ENCODE assay signal across 9 mouse cellular contexts in genomic region chr11:119839411-119840342, GRCm38 (mm10).
A peak's percentile ranks its signal among the peaks of the same experiment; 100 is the strongest.
DNase-seq lines count a peak whose midpoint lies in the region; ATAC-seq and TF ChIP-seq lines count a peak whose summit lies in the region.
"Had no signal": no experiment of that assay in that cellular context is flagged by ENCODE, and none has a peak within 500 bp of the region (broad histone marks: within the 10 kb centered on the region; RNA-seq: fewer than 3 reads in every experiment).

No protein-coding gene starts in this region.

- DNase-seq in forebrain, embryonic 14.5 days (ENCODE audit: low spot score) = no peak
- DNase-seq in lung, postnatal 0 days (ENCODE audit: low spot score) = no peak
- DNase-seq in lung, postnatal 4 days = no peak
- DNase-seq in cerebellum, adult 8-10 months = peak; percentile 51
- DNase-seq in stomach, postnatal 0 days (ENCODE audit: low spot score) = no peak
- DNase-seq in heart, postnatal 4 days = no peak
- DNase-seq in spleen, postnatal 36 days (ENCODE audit: low spot score in 2 of 2) = no peak

- H3K4me2 ChIP-seq in forebrain, embryonic 16.5 days (ENCODE audit: low read length) = no peak overlapping the region
- H3K4me2 ChIP-seq in forebrain, embryonic 14.5 days (ENCODE audit: low read length) = no peak overlapping the region
- H3K4me2 ChIP-seq in lung, postnatal 0 days (replicated peaks; ENCODE audit: low read depth, low read length) = no peak overlapping the region
- no peak overlapping the region for H3K4me2 ChIP-seq in stomach, postnatal 0 days (replicated peaks; ENCODE audit: low read depth)
- H3K4me2 ChIP-seq: heart, embryonic 15.5 days had no signal

- H3K4me3 ChIP-seq in forebrain, embryonic 16.5 days (replicated peaks; ENCODE audit: low read length) = no peak overlapping the region
- H3K4me3 ChIP-seq in forebrain, embryonic 14.5 days (ENCODE audit: low read depth, low read length) = no peak overlapping the region
- H3K4me3 ChIP-seq in lung, postnatal 0 days (ENCODE audit: low read depth, low read length) = no peak overlapping the region
- no peak overlapping the region for H3K4me3 ChIP-seq in stomach, postnatal 0 days (ENCODE audit: low read depth, low read length)
- H3K4me3 ChIP-seq: heart, embryonic 15.5 days had no signal

- WGBS in forebrain, embryonic 16.5 days = 80% methylated on average over 10 of the region's 10 CpGs
- 84% methylated on average over 10 of the region's 10 CpGs for WGBS in forebrain, embryonic 14.5 days
- 89% methylated on average over 10 of the region's 10 CpGs for WGBS in lung, postnatal 0 days
- WGBS in stomach, postnatal 0 days = 78% methylated on average over 10 of the region's 10 CpGs

- TF ChIP-seq CTCF in lung, postnatal 0 days (IDR thresholded peaks at IDR 0.05) = peak; percentile 50
- TF ChIP-seq CTCF in stomach, postnatal 0 days (IDR thresholded peaks at IDR 0.05; ENCODE audit: low read depth) = peak; percentile 55

- no peak overlapping the region for H3K9ac ChIP-seq in forebrain, embryonic 16.5 days (replicated peaks; ENCODE audit: low read depth, low read length)
- H3K9ac ChIP-seq in forebrain, embryonic 14.5 days (ENCODE audit: low read length) = no peak overlapping the region
- no peak overlapping the region for H3K9ac ChIP-seq in lung, postnatal 0 days (replicated peaks; ENCODE audit: low read depth)
- H3K9ac ChIP-seq in stomach, postnatal 0 days (ENCODE audit: low read length) = no peak overlapping the region
- H3K9ac ChIP-seq: heart, embryonic 15.5 days had no signal

- H3K9me3 ChIP-seq in forebrain, embryonic 16.5 days (ENCODE audit: control insufficient read depth, low read length) = no peaks in the 10 kb centered on the region
- no peaks in the 10 kb centered on the region for H3K9me3 ChIP-seq in forebrain, embryonic 14.5 days (replicated peaks; ENCODE audit: control insufficient read depth, low read length)
- H3K9me3 ChIP-seq in lung, postnatal 0 days (ENCODE audit: low read length) = no peaks in the 10 kb centered on the region
- H3K9me3 ChIP-seq in stomach, postnatal 0 days (ENCODE audit: control insufficient read depth, low read length) = no peaks in the 10 kb centered on the region
- H3K9me3 ChIP-seq: heart, embryonic 15.5 days had no signal

- TF ChIP-seq EP300 in lung, postnatal 0 days (IDR thresholded peaks at IDR 0.05) = no peak
- no peak for TF ChIP-seq EP300 in stomach, postnatal 0 days (optimal IDR thresholded peaks at IDR 0.05)

- peak overlapping the region; percentile 41; the same call in 1 of the 2 replicates for H3K27ac ChIP-seq in forebrain, embryonic 16.5 days (ENCODE audit: low read length)
- H3K27ac ChIP-seq in forebrain, embryonic 14.5 days (ENCODE audit: low read depth, low read length) = no peak overlapping the region
- H3K27ac ChIP-seq in lung, postnatal 0 days (ENCODE audit: low read length) = no peak overlapping the region
- no peak overlapping the region for H3K27ac ChIP-seq in stomach, postnatal 0 days (replicated peaks)
- H3K27ac ChIP-seq: heart, embryonic 15.5 days had no signal

- peaks cover 12% of the 10 kb centered on the region for H3K4me1 ChIP-seq in forebrain, embryonic 16.5 days (replicated peaks; ENCODE audit: control insufficient read depth, insufficient read depth, low read length)
- H3K4me1 ChIP-seq in forebrain, embryonic 14.5 days (ENCODE audit: control insufficient read depth, insufficient read depth, low read length) = no peaks in the 10 kb centered on the region
- no peaks in the 10 kb centered on the region for H3K4me1 ChIP-seq in lung, postnatal 0 days (ENCODE audit: insufficient read depth, low read depth, low read length)
- H3K4me1 ChIP-seq in stomach, postnatal 0 days (replicated peaks; ENCODE audit: control insufficient read depth, insufficient read depth) = no peaks in the 10 kb centered on the region
- H3K4me1 ChIP-seq: heart, embryonic 15.5 days had no signal

- no peak for ATAC-seq in forebrain, embryonic 16.5 days
- ATAC-seq in forebrain, embryonic 14.5 days = no peak
- ATAC-seq in lung, postnatal 0 days = no peak
- no peak for ATAC-seq in stomach, postnatal 0 days (ENCODE audit: low FRiP score, low TSS enrichment)

- no peaks in the 10 kb centered on the region for H3K36me3 ChIP-seq in forebrain, embryonic 16.5 days (ENCODE audit: control insufficient read depth, insufficient read depth)
- H3K36me3 ChIP-seq in forebrain, embryonic 14.5 days (ENCODE audit: control insufficient read depth, insufficient read depth, low read length) = peaks cover 4% of the 10 kb centered on the region; the same call in 1 of the 2 replicates
- peaks cover 5% of the 10 kb centered on the region; the same call in 1 of the 2 replicates for H3K36me3 ChIP-seq in lung, postnatal 0 days (ENCODE audit: insufficient read depth, low read length)
- peaks cover 7% of the 10 kb centered on the region; the same call in 1 of the 2 replicates for H3K36me3 ChIP-seq in stomach, postnatal 0 days (ENCODE audit: control insufficient read depth, insufficient read depth, low read length)

- no peaks in the 10 kb centered on the region for H3K27me3 ChIP-seq in forebrain, embryonic 16.5 days (replicated peaks; ENCODE audit: control insufficient read depth, insufficient read depth, low read length)
- no peaks in the 10 kb centered on the region for H3K27me3 ChIP-seq in forebrain, embryonic 14.5 days (replicated peaks; ENCODE audit: control insufficient read depth, insufficient read depth, low read length)
- H3K27me3 ChIP-seq in lung, postnatal 0 days (replicated peaks; ENCODE audit: insufficient read depth, low read length) = no peaks in the 10 kb centered on the region
- H3K27me3 ChIP-seq in stomach, postnatal 0 days (ENCODE audit: control insufficient read depth, insufficient read depth, low read length) = no peaks in the 10 kb centered on the region
- H3K27me3 ChIP-seq: heart, embryonic 15.5 days had no signal
